Mouse (Mus musculus): ENCODE results near the gene Tfdp2.

GRCm38 (mm10) chr9:96312074-96312473 is 116.0 kb downstream of the Tfdp2 start:
- no peak for TF ChIP-seq USF1 (IDR thresholded peaks at IDR 0.05; ENCODE audit: low read depth)
- TF ChIP-seq POLR2A (IDR thresholded peaks at IDR 0.05; ENCODE audit: insufficient read length, low read depth) = no peak
- no peak for TF ChIP-seq MYOG (IDR thresholded peaks at IDR 0.05; ENCODE audit: control insufficient read depth in 1 of 3, insufficient read depth in 1 of 3, insufficient read length in 2 of 3, low read depth in 2 of 3)

Data from myocyte (in vitro differentiated cells).